Mouse (Mus musculus) olfactory bulb, adult 2 months (tissue): ENCODE measurements around the gene Bcar3.

ENCODE experiments used
- CTCF ChIP-seq: fragments of 200-500 bp; IDR thresholded peaks from 2 replicates; pipeline ENCODE4 v1.5.1; 2012; ENCODE audit warnings: low read depth, mild to moderate bottlenecking, low read length, moderate library complexity; ENCODE audit not compliant: insufficient read depth
- POLR2A ChIP-seq: fragments of 200-500 bp; IDR thresholded peaks from 2 replicates; pipeline ENCODE4 v1.6.1; 2012; ENCODE audit warnings: mild to moderate bottlenecking, low read depth, low read length, moderate library complexity; ENCODE audit not compliant: insufficient read depth

GRCm38 (mm10) chr3:122520875-122521274 lies 226.9 kb downstream of the Bcar3 start:
- TF ChIP-seq CTCF (no peak), POLR2A (no peak)
